Mouse (Mus musculus) brain, embryonic 14.5 days (tissue): ENCODE data around the gene Prr18.

Experiments
- CTCF ChIP-seq: fragments of 200-500 bp; IDR thresholded peaks from 2 replicates; pipeline ENCODE4 v1.5.1; 2012; ENCODE audit warnings: inconsistent platforms, mild to moderate bottlenecking, moderate library complexity, borderline replicate concordance; ENCODE audit not compliant: insufficient read depth, insufficient read length; ENCODE audit errors: extremely low read depth
- POLR2A ChIP-seq: fragments of 200-500 bp; IDR thresholded peaks from 2 replicates; pipeline ENCODE4 v1.6.1; 2012; ENCODE audit warnings: mild to moderate bottlenecking, inconsistent platforms, borderline replicate concordance; ENCODE audit not compliant: poor library complexity, insufficient read depth, insufficient read length, severe bottlenecking; ENCODE audit errors: extremely low read depth

GRCm38 (mm10) chr17:8347765-8348285, 10.6 kb downstream of the Prr18 start:
- TF ChIP-seq CTCF (no peak), POLR2A (no peak)
